Mouse (Mus musculus) liver, embryonic 16.5 days (tissue): ENCODE results near the gene Des. TPM values are rescaled to one million over a fixed set of nuclear protein-coding genes. Genes with fewer than 3 reads are reported as not detected.

Experiments used
- ATAC-seq: fragments of 200-750 bp; cut with Nextera tagmentation; 2 replicates; pipeline ENCODE4 v1.8.0; 2017; ENCODE audit warnings: low read depth, mild to moderate bottlenecking, moderate number of reproducible peaks, moderate library complexity
- H3K27ac ChIP-seq: fragments of 300-500 bp; sonication (generic); 2 replicates; pipeline ENCODE4 v1.5.1; 2014; ENCODE audit warnings: mild to moderate bottlenecking, low read length
- H3K27me3 ChIP-seq: fragments of 300-500 bp; sonication (generic); 2 replicates; pipeline ENCODE4 v1.6.1; 2014; ENCODE audit warnings: low read depth, low read length, mixed read lengths; ENCODE audit not compliant: control insufficient read depth, insufficient read depth
- H3K36me3 ChIP-seq: fragments of 300-500 bp; sonication (generic); 2 replicates; pipeline ENCODE4 v1.6.1; 2014; ENCODE audit warnings: mild to moderate bottlenecking; ENCODE audit not compliant: control insufficient read depth, insufficient read depth
- H3K4me1 ChIP-seq: fragments of 300-500 bp; sonication (generic); 2 replicates; pipeline ENCODE4 v1.6.1; 2014; ENCODE audit warnings: low read depth, low read length, mixed read lengths; ENCODE audit not compliant: control insufficient read depth
- H3K4me2 ChIP-seq: fragments of 300-500 bp; sonication (generic); 2 replicates; pipeline ENCODE4 v1.6.1; 2014; ENCODE audit warnings: low read depth, low read length, mixed read lengths
- H3K4me3 ChIP-seq: fragments of 300-500 bp; sonication (generic); 2 replicates; pipeline ENCODE4 v1.5.1; 2014; ENCODE audit warnings: low read depth, mild to moderate bottlenecking, low read length
- H3K9ac ChIP-seq: fragments of 300-500 bp; sonication (generic); 2 replicates; pipeline ENCODE4 v1.6.1; 2014; ENCODE audit warnings: low read depth, low read length
- H3K9me3 ChIP-seq: fragments of 300-500 bp; sonication (generic); replicated peaks from 2 replicates; pipeline ENCODE4 v1.6.1; 2016; ENCODE audit warnings: low read length; ENCODE audit not compliant: control insufficient read depth
- WGBS: fragments of 180-500 bp; shearing (Covaris S2); extraction: QIAGEN DNeasy Blood & Tissue Kit; methylation state at CpG from one replicate; pipeline ENCODE4 v1.1.7; 2014; ENCODE audit not compliant: insufficient replicate concordance; 5-methylcytosine and 5-hydroxymethylcytosine counted together
- polyA plus RNA-seq: library from polyadenylated mRNA; unstranded; fragments of >200 nt; fragmentation: Nextera tagmentation; extraction: Ambion mirVana; gene quantifications from 2 replicates; pipeline ENCODE4 v1.2.1, GENCODE M21; 2015

The Des gene
- polyA plus RNA-seq, 1 experiment from 2014 or later, result 13.9 TPM

- no peak for ATAC-seq
- H3K9ac ChIP-seq, result no peak overlapping the region
- H3K4me3 ChIP-seq, result no peak overlapping the region
- no peaks in the 10 kb centered on the region; the same call in 1 of the 2 replicates for H3K4me1 ChIP-seq
- whole genome bisulfite sequencing, result 44% methylated on average over 3 of the region's 3 CpGs
- no peaks in the 10 kb centered on the region for H3K9me3 ChIP-seq
- peaks cover 24% of the 10 kb centered on the region for H3K27me3 ChIP-seq
- H3K36me3 ChIP-seq, result no peaks in the 10 kb centered on the region
- H3K4me2 ChIP-seq, result no peak overlapping the region
- no peak overlapping the region for H3K27ac ChIP-seq
Measured at GRCm38 (mm10) chr1:75363868-75364267, 3.7 kb downstream of the Des start.

GRCm38 (mm10) chr1:75365510-75366137 lies 5.5 kb downstream of the Des start:
- Histone ChIP-seq H3K27ac (no peak overlapping the region), H3K4me2 (no peak overlapping the region), H3K4me1 (no peaks in the 10 kb centered on the region), H3K36me3 (no peaks in the 10 kb centered on the region), H3K4me3 (no peak overlapping the region), H3K9ac (no peak overlapping the region), H3K27me3 (peaks cover 7% of the 10 kb centered on the region), H3K9me3 (no peaks in the 10 kb centered on the region)
- no peak for ATAC-seq
- 62% methylated on average over 14 of the region's 14 CpGs for WGBS

GRCm38 (mm10) chr1:75369360-75369983 lies 9.3 kb downstream of the Des start:
- ATAC-seq, result peak; percentile 52
- H3K9ac ChIP-seq, result no peak overlapping the region

GRCm38 (mm10) chr1:75369984-75370660 lies 10.0 kb downstream of the Des start:
- Histone ChIP-seq H3K36me3 (no peaks in the 10 kb centered on the region), H3K27ac (peak overlapping the region; percentile 2), H3K9me3 (no peaks in the 10 kb centered on the region), H3K9ac (no peak overlapping the region), H3K4me2 (no peak overlapping the region), H3K4me3 (no peak overlapping the region), H3K27me3 (peaks cover 4% of the 10 kb centered on the region), H3K4me1 (no peaks in the 10 kb centered on the region)
- ATAC-seq, result peak; percentile 81
- WGBS, result 38% methylated on average over 13 of the region's 13 CpGs

More at GRCm38 (mm10) chr1:75369360-75369983, 9.3 kb downstream of the Des start:
- Histone ChIP-seq H3K4me2 (no peak overlapping the region; the same call in 1 of the 2 replicates), H3K9me3 (no peaks in the 10 kb centered on the region), H3K27me3 (no peaks in the 10 kb centered on the region; the same call in 1 of the 2 replicates), H3K4me3 (peak overlapping the region; percentile 25), H3K4me1 (no peaks in the 10 kb centered on the region), H3K36me3 (no peaks in the 10 kb centered on the region), H3K27ac (peak overlapping the region; percentile 2)
- WGBS, result 30% methylated on average over 25 of the region's 25 CpGs

GRCm38 (mm10) chr1:75371317-75372095 lies 11.4 kb downstream of the Des start:
- H3K4me2 ChIP-seq, result no peak overlapping the region
- 42% methylated on average over 13 of the region's 13 CpGs for WGBS
- peaks cover 14% of the 10 kb centered on the region for H3K27me3 ChIP-seq
- no peak overlapping the region for H3K9ac ChIP-seq
- no peak overlapping the region for H3K27ac ChIP-seq
- H3K4me1 ChIP-seq, result no peaks in the 10 kb centered on the region
- ATAC-seq, result no peak
- H3K9me3 ChIP-seq, result no peaks in the 10 kb centered on the region
- no peak overlapping the region for H3K4me3 ChIP-seq
- H3K36me3 ChIP-seq, result no peaks in the 10 kb centered on the region

GRCm38 (mm10) chr1:75372450-75372849 lies 12.3 kb downstream of the Des start:
- WGBS, result 62% methylated on average over 3 of the region's 3 CpGs
- Histone ChIP-seq H3K4me1 (no peaks in the 10 kb centered on the region), H3K9ac (no peak overlapping the region), H3K36me3 (no peaks in the 10 kb centered on the region), H3K9me3 (no peaks in the 10 kb centered on the region), H3K4me3 (no peak overlapping the region), H3K27ac (no peak overlapping the region), H3K4me2 (no peak overlapping the region), H3K27me3 (peaks cover 14% of the 10 kb centered on the region)
- no peak for ATAC-seq

GRCm38 (mm10) chr1:75373276-75373675 lies 13.1 kb downstream of the Des start:
- Histone ChIP-seq H3K4me1 (no peaks in the 10 kb centered on the region), H3K4me3 (no peak overlapping the region), H3K27me3 (peaks cover 18% of the 10 kb centered on the region), H3K9me3 (no peaks in the 10 kb centered on the region), H3K9ac (no peak overlapping the region), H3K27ac (no peak overlapping the region), H3K36me3 (no peaks in the 10 kb centered on the region), H3K4me2 (no peak overlapping the region)
- ATAC-seq, result no peak
- WGBS, result 53% methylated on average over 3 of the region's 3 CpGs

- 0 out of 2 replicates have a peak within 1 kb of the TSS, but pooled peaks have one; percentile 17 for H3K9ac ChIP-seq
- ATAC-seq, result peak; percentile 30; the same call in 1 of the 2 replicates
- no peaks in the 10 kb centered on the region for H3K4me1 ChIP-seq
- WGBS, result 7% methylated on average over 56 of the region's 57 CpGs
- no peaks in the 10 kb centered on the region for H3K36me3 ChIP-seq
- H3K9me3 ChIP-seq, result no peaks in the 10 kb centered on the region
- H3K4me3 ChIP-seq, result peak within 1 kb of the TSS; percentile 10; the same call in 1 of the 2 replicates
- peaks cover 18% of the 10 kb centered on the region for H3K27me3 ChIP-seq
- no peak within 1 kb of the TSS for H3K27ac ChIP-seq
- H3K4me2 ChIP-seq, result peak within 1 kb of the TSS; percentile 39
Measured at GRCm38 (mm10) chr1:75374950-75375936, 15.1 kb downstream of the Des start, which contains the start of gene Speg. Gene Speg, plus strand, starts transcription at chr1:75375297.
